Mouse (Mus musculus) C2C12 (cell line): ENCODE results near the gene Xylt1. TPM values are rescaled to one million over a fixed set of nuclear protein-coding genes. Genes with fewer than 3 reads are reported as not detected.

Experiments
- H3K27me3 ChIP-seq: one replicate; pipeline ENCODE4 v1.6.1; 2011; ENCODE audit not compliant: control insufficient read depth, insufficient read depth, insufficient read length
- H3K36me3 ChIP-seq: one replicate; pipeline ENCODE4 v1.6.1; 2011; ENCODE audit not compliant: control insufficient read depth, insufficient read depth
- H3K4me3 ChIP-seq: one replicate; pipeline ENCODE4 v1.5.1; 2011; ENCODE audit warnings: mild to moderate bottlenecking, control low read depth; ENCODE audit not compliant: poor library complexity, insufficient read depth, severe bottlenecking
- H3K79me2 ChIP-seq: one replicate; pipeline ENCODE4 v1.6.1; 2011; ENCODE audit not compliant: control insufficient read depth, insufficient read depth
- H3K79me3 ChIP-seq: one replicate; pipeline ENCODE4 v1.6.1; 2011; ENCODE audit warnings: low read depth, control low read depth
- H3ac ChIP-seq: one replicate; pipeline ENCODE3; 2011; ENCODE audit warnings: low read depth; ENCODE audit not compliant: control insufficient read depth, insufficient read length
- CEBPB ChIP-seq: IDR thresholded peaks from one replicate; pipeline ENCODE4 v1.6.1; 2011; ENCODE audit warnings: low read depth, mild to moderate bottlenecking, control low read depth, moderate library complexity
- CTCF ChIP-seq: IDR thresholded peaks from one replicate; pipeline ENCODE4 v1.5.1; 2011; ENCODE audit not compliant: control insufficient read depth, insufficient read depth, insufficient read length
- FOSL1 ChIP-seq: IDR thresholded peaks from one replicate; pipeline ENCODE4 v1.8.0; 2011; ENCODE audit warnings: mild to moderate bottlenecking, low read length; ENCODE audit not compliant: poor library complexity, insufficient read depth, severe bottlenecking
- MAX ChIP-seq: IDR thresholded peaks from one replicate; pipeline ENCODE4 v1.6.1; 2011; ENCODE audit warnings: mild to moderate bottlenecking, control low read depth
- MYOD1 ChIP-seq: IDR thresholded peaks from one replicate; pipeline ENCODE4 v1.6.1; 2011; ENCODE audit warnings: low read depth; ENCODE audit not compliant: control insufficient read depth, insufficient read length
- MYOG ChIP-seq: IDR thresholded peaks from one replicate; pipeline ENCODE4 v1.6.1; 2011; ENCODE audit not compliant: control insufficient read depth, insufficient read length; ENCODE audit errors: extremely low read depth
- USF1 ChIP-seq: IDR thresholded peaks from one replicate; pipeline ENCODE4 v1.6.1; 2011; ENCODE audit warnings: low read depth, mild to moderate bottlenecking, control low read depth, moderate library complexity
- polyA plus RNA-seq: library from polyadenylated mRNA; unstranded; fragments of >200 nt; fragmentation: generic; extraction: Trizol; gene quantifications from one replicate; pipeline ENCODE4 v1.2.1, GENCODE M21; 2012; ENCODE audit warnings: missing spikeins

Gene Xylt1
- polyA plus RNA-seq, 1 experiment, result not detected

DNA sequence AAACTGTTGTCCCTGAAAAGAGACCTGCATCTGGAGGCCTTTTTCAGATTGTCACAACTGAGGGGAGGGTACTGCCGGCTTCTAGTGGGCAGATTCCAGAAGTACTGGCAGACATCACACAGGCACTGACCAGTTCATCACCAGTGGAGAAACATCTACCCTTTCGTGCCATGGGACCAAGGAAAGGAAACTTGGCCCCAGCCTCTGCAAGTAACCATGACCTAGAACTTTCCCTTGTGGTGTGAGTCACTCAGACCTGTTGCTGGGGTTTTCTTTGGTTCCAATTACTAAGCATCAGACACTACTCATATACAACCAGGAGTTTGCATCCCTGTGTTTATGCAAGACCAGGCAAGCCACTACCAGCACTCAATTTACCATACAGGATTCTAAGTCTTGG is 190.4 kb downstream of the Xylt1 start:
- no peak overlapping the region for H3ac ChIP-seq
- no peak overlapping the region for H3K4me3 ChIP-seq
- H3K27me3 ChIP-seq, result no peaks in the 10 kb centered on the region
- no peak for TF ChIP-seq FOSL1
- no peak for TF ChIP-seq MYOD1
- no peak for TF ChIP-seq MAX
- no peak for TF ChIP-seq CEBPB
- TF ChIP-seq USF1, result no peak
- TF ChIP-seq CTCF, result no peak
- no peak for TF ChIP-seq MYOG
- no peaks in the 10 kb centered on the region for H3K79me2 ChIP-seq
- H3K79me3 ChIP-seq, result no peaks in the 10 kb centered on the region
- H3K36me3 ChIP-seq, result no peaks in the 10 kb centered on the region

GRCm38 (mm10) chr7:117571713-117572112 is 190.9 kb downstream of the Xylt1 start:
- Histone ChIP-seq H3K36me3 (no peaks in the 10 kb centered on the region), H3K27me3 (no peaks in the 10 kb centered on the region), H3ac (no peak overlapping the region), H3K79me2 (no peaks in the 10 kb centered on the region), H3K79me3 (no peaks in the 10 kb centered on the region), H3K4me3 (no peak overlapping the region)
- TF ChIP-seq FOSL1, result no peak
- no peak for TF ChIP-seq CEBPB
- no peak for TF ChIP-seq MYOD1
- no peak for TF ChIP-seq CTCF
- TF ChIP-seq MYOG, result no peak
- no peak for TF ChIP-seq MAX
- TF ChIP-seq USF1, result no peak

DNA sequence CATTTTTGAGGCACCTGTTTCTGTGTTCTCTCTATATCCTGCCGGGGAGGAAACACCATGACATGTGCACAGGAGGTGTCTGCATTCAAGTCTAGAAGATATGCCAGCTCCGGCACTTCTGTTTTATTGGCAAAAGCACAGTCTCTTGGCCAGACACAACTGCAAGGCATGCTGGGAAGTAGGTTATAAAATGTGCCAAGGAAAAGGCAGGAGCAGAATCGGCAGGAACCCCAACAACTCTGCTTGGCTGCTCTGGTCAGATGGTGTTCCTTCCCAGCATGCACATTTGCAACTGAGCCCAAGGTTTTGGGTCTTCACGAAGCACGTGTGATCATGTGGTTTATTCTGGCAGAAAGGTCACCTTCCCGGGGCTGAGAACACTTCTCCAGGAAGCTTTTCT is 192.4 kb downstream of the Xylt1 start:
- Histone ChIP-seq H3K4me3 (no peak overlapping the region), H3K27me3 (no peaks in the 10 kb centered on the region), H3K79me2 (no peaks in the 10 kb centered on the region), H3ac (no peak overlapping the region), H3K36me3 (no peaks in the 10 kb centered on the region), H3K79me3 (no peaks in the 10 kb centered on the region)
- no peak for TF ChIP-seq MYOD1
- TF ChIP-seq MYOG, result no peak
- no peak for TF ChIP-seq MAX
- TF ChIP-seq FOSL1, result no peak
- TF ChIP-seq CTCF, result no peak

DNA sequence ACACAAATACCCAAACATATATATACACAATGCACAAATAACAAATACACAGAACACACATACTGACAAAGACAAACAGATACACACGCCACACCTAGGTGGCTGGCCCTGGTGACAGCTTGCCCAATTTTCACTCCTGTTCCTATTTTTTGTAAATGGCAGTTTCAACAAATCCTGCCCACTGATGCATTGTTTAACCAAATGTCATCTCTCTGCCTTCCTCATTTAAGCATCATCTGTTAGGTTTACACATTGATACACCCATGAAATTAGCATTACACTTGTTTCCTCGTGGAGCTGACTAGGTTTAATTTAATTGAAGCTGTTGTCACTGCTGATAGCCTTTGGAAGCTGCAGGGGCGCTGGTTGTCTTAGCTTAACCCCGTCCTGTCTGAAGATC is 194.6 kb downstream of the Xylt1 start:
- no peak overlapping the region for H3K4me3 ChIP-seq
- no peak overlapping the region for H3ac ChIP-seq
- TF ChIP-seq CEBPB (no peak), FOSL1 (no peak), MAX (no peak), MYOG (no peak), CTCF (no peak), MYOD1 (no peak)
- no peaks in the 10 kb centered on the region for H3K27me3 ChIP-seq
- H3K79me3 ChIP-seq, result no peaks in the 10 kb centered on the region
- no peaks in the 10 kb centered on the region for H3K79me2 ChIP-seq
- no peaks in the 10 kb centered on the region for H3K36me3 ChIP-seq

- H3K79me2 ChIP-seq, result no peaks in the 10 kb centered on the region
- H3ac ChIP-seq, result no peak overlapping the region
- TF ChIP-seq MAX (no peak), USF1 (no peak), CEBPB (no peak), CTCF (no peak), MYOG (no peak), FOSL1 (no peak), MYOD1 (no peak)
- H3K27me3 ChIP-seq, result no peaks in the 10 kb centered on the region
- no peaks in the 10 kb centered on the region for H3K36me3 ChIP-seq
- no peak overlapping the region for H3K4me3 ChIP-seq
- H3K79me3 ChIP-seq, result no peaks in the 10 kb centered on the region
Measured at GRCm38 (mm10) chr7:117577035-117577434, 196.3 kb downstream of the Xylt1 start.

DNA sequence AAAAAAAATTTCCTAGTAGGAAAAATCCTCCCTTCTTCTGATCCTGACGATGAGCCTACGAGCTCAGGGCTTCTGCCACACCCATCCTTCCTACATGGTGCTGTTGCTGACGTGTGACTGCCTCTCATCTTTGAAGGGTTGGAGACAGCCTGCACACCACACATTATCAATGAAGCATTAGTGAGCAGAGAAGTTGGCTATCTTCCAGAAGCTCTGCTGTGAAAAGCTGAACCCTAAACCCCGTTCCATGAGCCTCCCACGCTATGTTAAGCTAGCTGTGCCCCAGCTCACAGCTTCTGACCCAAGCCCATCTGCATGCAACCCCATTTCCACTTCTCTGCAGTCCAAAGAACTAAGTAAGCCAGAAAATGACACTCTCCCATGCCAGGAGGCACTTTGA is 204.4 kb downstream of the Xylt1 start:
- Histone ChIP-seq H3ac (no peak overlapping the region), H3K79me3 (no peaks in the 10 kb centered on the region), H3K4me3 (no peak overlapping the region), H3K36me3 (no peaks in the 10 kb centered on the region), H3K27me3 (no peaks in the 10 kb centered on the region), H3K79me2 (no peaks in the 10 kb centered on the region)
- no peak for TF ChIP-seq MAX
- TF ChIP-seq USF1, result no peak
- TF ChIP-seq FOSL1, result no peak
- no peak for TF ChIP-seq CTCF
- no peak for TF ChIP-seq MYOD1
